ENCODE assay signal across 12 mouse cellular contexts in genomic region chr1:76427439-76427838, GRCm38 (mm10).
A peak's percentile ranks its signal among the peaks of the same experiment; 100 is the strongest.
DNase-seq lines count a peak whose midpoint lies in the region.
"Had no signal": no experiment of that assay in that cellular context is flagged by ENCODE, and none has a peak within 500 bp of the region (broad histone marks: within the 10 kb centered on the region; RNA-seq: fewer than 3 reads in every experiment).

No protein-coding gene starts in this region.

- peak; percentile 90 for DNase-seq in brain, adult 2 months (ENCODE audit: low read depth, low spot score)
- peak; percentile 63 to 79 for DNase-seq in frontal cortex, postnatal 36 days (ENCODE audit: low spot score in 2 of 2)
- peak; percentile 53 to 54 for DNase-seq in layer of hippocampus, postnatal 36 days
- peak; percentile 76 to 80 for DNase-seq in right cerebral cortex, adult 2 months (ENCODE audit: low spot score in 2 of 2)
- no peak for DNase-seq in adrenal gland, postnatal 14 days
- DNase-seq in heart, adult 8-10 months (ENCODE audit: low spot score) = no peak
- no peak for DNase-seq in heart, postnatal 36 days
- DNase-seq: cerebellum, postnatal 25 days; heart, adult 18-20 months; heart, postnatal 10 days; liver, embryonic 13.5 days; thymus, postnatal 25 days had no signal

- intact Hi-C loops in heart, postnatal 36 days (cut with DNase I) = no loop called here

Comparison
In these comparisons a context has a peak if more than half of its experiments do, and no peak if none do; other contexts are left out.
1. DNase-seq: peak in brain, adult 2 months (single experiment), frontal cortex, postnatal 36 days (2 of 2), layer of hippocampus, postnatal 36 days (2 of 2) and right cerebral cortex, adult 2 months (2 of 2); none in adrenal gland, postnatal 14 days (single experiment), heart, adult 8-10 months (single experiment) and heart, postnatal 36 days (0 of 2).